Mouse (Mus musculus) pancreas, adult 10 weeks (tissue): ENCODE data around the gene Ctps2. TPM values are rescaled to one million over a fixed set of nuclear protein-coding genes. Genes with fewer than 3 reads are reported as not detected.

Source experiments
- polyA plus RNA-seq: library from polyadenylated mRNA; stranded (reverse); fragments of 350-450 nt; fragmentation: Illumina TruSeq; extraction: RNeasy Lipid Tissue Mini Kit (QIAGEN cat#74804); gene quantifications from one replicate; pipeline ENCODE4 v1.2.3, GENCODE M21; 2015; ENCODE audit warnings: low read depth, low replicate concordance; ENCODE audit not compliant: insufficient read depth

The Ctps2 gene
- 8.7 TPM for polyA plus RNA-seq

DNA sequence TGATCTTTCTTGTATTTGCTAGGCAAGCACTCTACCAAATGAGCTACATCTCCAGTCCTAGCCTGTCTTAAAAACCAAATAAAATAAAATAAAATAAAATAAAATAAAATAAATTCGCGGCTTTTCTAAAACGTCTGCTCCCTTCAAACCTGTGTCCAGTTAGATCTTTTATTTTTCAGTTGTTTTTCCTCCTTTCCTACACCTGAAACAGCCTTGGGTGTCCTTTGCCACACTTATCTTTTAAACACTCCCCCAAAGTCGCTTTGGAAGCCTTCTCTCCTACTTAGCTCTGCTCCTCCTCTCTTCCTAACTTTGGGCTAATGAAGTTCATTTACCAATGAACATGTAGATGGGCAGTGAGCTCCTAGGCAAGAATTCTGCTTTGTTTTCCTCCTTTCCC lies at the start of gene Ctps2:
Gene Ctps2, plus strand, starts transcription at position 301 of the 400 bp plus-strand sequence.

DNA sequence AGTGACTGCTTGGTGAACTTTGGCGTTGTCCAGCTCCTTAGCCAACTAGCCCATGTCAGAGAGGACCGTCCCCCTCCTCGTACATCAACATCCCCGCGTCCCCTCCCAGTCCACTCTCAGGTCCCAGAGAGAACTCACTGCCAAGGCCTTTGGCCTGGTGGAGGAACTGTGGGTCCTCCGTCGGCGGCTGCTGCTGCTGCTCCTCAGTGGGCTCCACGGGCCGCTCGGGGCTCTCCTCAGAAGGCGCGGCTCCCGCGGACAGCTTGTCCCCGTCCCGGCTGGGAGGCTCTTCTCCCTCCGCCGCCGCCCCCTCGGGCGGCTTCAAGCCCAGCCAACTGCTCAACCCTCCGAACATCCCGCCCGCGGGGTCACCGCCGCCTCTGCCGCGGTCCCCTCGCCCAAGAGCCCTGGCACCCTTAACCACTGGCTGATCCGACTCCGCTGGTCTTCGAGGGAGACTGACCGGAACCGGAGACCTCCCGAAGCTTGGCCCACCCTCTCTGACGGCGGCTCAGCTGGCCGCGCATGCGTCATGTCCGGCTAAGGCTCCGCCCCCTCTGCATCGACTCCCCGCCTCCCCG lies 13.0 kb upstream of the Ctps2 start, which contains the start of gene Syap1:
Gene Syap1, minus strand, starts transcription at position 517 of the 581 bp plus-strand sequence.

DNA sequence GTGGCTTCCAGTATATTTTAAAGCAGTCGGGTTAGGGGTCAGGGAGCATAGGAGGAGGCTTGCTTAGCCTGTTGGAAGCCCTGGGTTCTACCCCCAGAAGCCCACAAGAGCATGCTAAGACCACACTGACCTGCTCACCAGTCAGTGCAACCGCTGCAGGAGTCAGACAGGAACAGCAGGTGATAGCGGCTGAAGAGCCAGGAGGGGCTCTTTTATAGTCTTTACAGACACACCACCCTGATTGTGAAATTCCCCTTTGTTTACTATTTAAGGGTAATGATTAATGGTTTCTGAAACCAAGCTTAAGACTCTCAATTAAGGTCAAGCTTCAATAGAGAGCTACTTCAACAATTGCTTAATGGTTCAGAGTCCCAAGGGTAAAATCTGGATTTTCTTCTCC lies 63.3 kb downstream of the Ctps2 start, which contains the start of gene S100g:
Gene S100g, minus strand, starts transcription at position 217 of the 400 bp plus-strand sequence.

Other genes starting within 250 kb of the Ctps2 start
- gene Rbbp7, start 140.8 kb upstream of the Ctps2 start, polyA plus RNA-seq: 22.5 TPM
- gene Txlng, start 71.8 kb upstream of the Ctps2 start, polyA plus RNA-seq: 3.9 TPM
- 8.9 TPM for gene Syap1, start 12.8 kb upstream of the Ctps2 start, polyA plus RNA-seq
- not detected for gene S100g, start 63.4 kb downstream of the Ctps2 start, polyA plus RNA-seq